Comparison of ENCODE assay signal across 8 mouse cellular contexts in genomic region chr16:5012036-5013005, GRCm38 (mm10). TPM values are rescaled to one million over a fixed set of nuclear protein-coding genes. Genes with fewer than 3 reads are reported as not detected.
DNase-seq lines count a peak whose midpoint lies in the region; ATAC-seq and TF ChIP-seq lines count a peak whose summit lies in the region.

No protein-coding gene starts in this region.

- H3K27ac ChIP-seq in lung, embryonic 15.5 days = no peak overlapping the region
- H3K27ac ChIP-seq in cerebellum, adult 2 months (ENCODE audit: insufficient read depth, low read length) = peak overlapping the region; percentile 16; the same call in 1 of the 2 replicates
- H3K27ac ChIP-seq in hindbrain, embryonic 11.5 days (ENCODE audit: low read depth, low read length) = no peak overlapping the region
- no peak overlapping the region for H3K27ac ChIP-seq in limb, embryonic 15.5 days

- peaks cover 32% of the 10 kb centered on the region for H3K36me3 ChIP-seq in lung, embryonic 15.5 days
- H3K36me3 ChIP-seq in hindbrain, embryonic 11.5 days (ENCODE audit: control insufficient read depth, insufficient read depth, low read length) = peaks cover 2% of the 10 kb centered on the region; the same call in 1 of the 2 replicates
- peaks cover 32% of the 10 kb centered on the region for H3K36me3 ChIP-seq in limb, embryonic 15.5 days
- H3K36me3 ChIP-seq in splenic B cell, adult 2 months (ENCODE audit: control insufficient read depth, insufficient read depth, low read length, poor library complexity, severe bottlenecking) = peaks cover 1% of the 10 kb centered on the region

- H3K9ac ChIP-seq in lung, embryonic 15.5 days = peak overlapping the region; percentile 64
- peak overlapping the region; percentile 74 for H3K9ac ChIP-seq in hindbrain, embryonic 11.5 days (ENCODE audit: low read depth, low read length)
- H3K9ac ChIP-seq in limb, embryonic 15.5 days = peak overlapping the region; percentile 59; the same call in 1 of the 2 replicates

- H3K9me3 ChIP-seq in lung, embryonic 15.5 days = no peaks in the 10 kb centered on the region
- H3K9me3 ChIP-seq in hindbrain, embryonic 11.5 days (ENCODE audit: control insufficient read depth, low read length) = no peaks in the 10 kb centered on the region
- H3K9me3 ChIP-seq in limb, embryonic 15.5 days = no peaks in the 10 kb centered on the region

- DNase-seq in lung, postnatal 14 days = no peak
- peak; percentile 36 to 49 for DNase-seq in cerebellum, adult 2 months
- no peak for DNase-seq in hindbrain, embryonic 11.5 days (ENCODE audit: low spot score)
- DNase-seq in splenic B cell, adult 2 months (ENCODE audit: low read depth, low spot score) = peak; percentile 13
- no peak for DNase-seq in thymus, postnatal 4 days
- DNase-seq in left cerebral cortex, postnatal 25 days (ENCODE audit: low spot score in 2 of 2) = no peak

- intact Hi-C loops in left cerebral cortex, postnatal 25 days (cut with DNase I) = loop anchor here (2.0 kb wide), 2 partner anchors 36 to 48 kb away; partner anchors contain the start of gene Anks3

- no peaks in the 10 kb centered on the region for H3K27me3 ChIP-seq in lung, embryonic 15.5 days
- no peaks in the 10 kb centered on the region for H3K27me3 ChIP-seq in cerebellum, adult 2 months (ENCODE audit: control insufficient read depth, insufficient read depth, low read length)
- no peaks in the 10 kb centered on the region for H3K27me3 ChIP-seq in hindbrain, embryonic 11.5 days (ENCODE audit: control insufficient read depth, insufficient read depth, low read length)
- H3K27me3 ChIP-seq in limb, embryonic 15.5 days = no peaks in the 10 kb centered on the region
- H3K27me3 ChIP-seq in splenic B cell, adult 2 months (ENCODE audit: control insufficient read depth, insufficient read depth, low read length, poor library complexity, severe bottlenecking) = no peaks in the 10 kb centered on the region

- H3K4me2 ChIP-seq in lung, embryonic 15.5 days = peak overlapping the region; percentile 85
- peak overlapping the region; percentile 60 for H3K4me2 ChIP-seq in hindbrain, embryonic 11.5 days (replicated peaks; ENCODE audit: low read depth, low read length)
- H3K4me2 ChIP-seq in limb, embryonic 15.5 days = peak overlapping the region; percentile 89

- peaks cover 9% of the 10 kb centered on the region for H3K4me1 ChIP-seq in lung, embryonic 15.5 days
- H3K4me1 ChIP-seq in cerebellum, adult 2 months (ENCODE audit: control insufficient read depth, insufficient read depth, low read length) = peaks cover 16% of the 10 kb centered on the region
- H3K4me1 ChIP-seq in hindbrain, embryonic 11.5 days (replicated peaks; ENCODE audit: control insufficient read depth, insufficient read depth, low read length) = no peaks in the 10 kb centered on the region; the same call in 1 of the 2 replicates
- H3K4me1 ChIP-seq in limb, embryonic 15.5 days = peaks cover 8% of the 10 kb centered on the region

- no peak for ATAC-seq in lung, embryonic 15.5 days (ENCODE audit: borderline replicate concordance, extremely low read depth, low FRiP score, low TSS enrichment)
- no peak for ATAC-seq in hindbrain, embryonic 11.5 days (ENCODE audit: low FRiP score)
- ATAC-seq in limb, embryonic 15.5 days (ENCODE audit: insufficient number of reproducible peaks, low FRiP score, low TSS enrichment, low read depth) = no peak

- peak overlapping the region; percentile 82 for H3K4me3 ChIP-seq in lung, embryonic 15.5 days
- H3K4me3 ChIP-seq in cerebellum, adult 2 months (replicated peaks; ENCODE audit: insufficient read depth, low read depth, low read length) = peak overlapping the region; percentile 79
- H3K4me3 ChIP-seq in hindbrain, embryonic 11.5 days (ENCODE audit: low read depth, low read length) = peak overlapping the region; percentile 66
- H3K4me3 ChIP-seq in limb, embryonic 15.5 days = peak overlapping the region; percentile 74

- no peak for TF ChIP-seq POLR2A in cerebellum, adult 2 months (IDR thresholded peaks at IDR 0.05; ENCODE audit: borderline replicate concordance, insufficient read depth, low read length)

- WGBS in lung, embryonic 15.5 days = 41% methylated on average over 13 of the region's 13 CpGs
- WGBS in cerebellum, adult 2 months = 18% methylated on average over 13 of the region's 13 CpGs
- 57% methylated on average over 13 of the region's 13 CpGs for WGBS in hindbrain, embryonic 11.5 days
- WGBS in limb, embryonic 15.5 days = 45% methylated on average over 13 of the region's 13 CpGs

- no peak for TF ChIP-seq CTCF in cerebellum, adult 2 months (IDR thresholded peaks at IDR 0.05; ENCODE audit: borderline replicate concordance, insufficient read depth, low read depth, low read length)

RNA-seq across cellular contexts. Expression of gene Rogdi, which starts 1.0 kb away (rescaled TPM):
- polyA plus RNA-seq in lung, embryonic 15.5 days (2015; fragmentation: Nextera tagmentation; extraction: Ambion mirVana) = 53.5 and 60.3 TPM in 2 replicates
- polyA plus RNA-seq in cerebellum, adult 2 months (2012; rRNA removed) = 274 and 294 TPM in 2 replicates
- polyA plus RNA-seq in hindbrain, embryonic 11.5 days (2014; fragmentation: Nextera tagmentation; extraction: Ambion mirVana) = 74.1 and 84.9 TPM in 2 replicates
- 45.0 and 51.9 TPM in 2 replicates for polyA plus RNA-seq in limb, embryonic 15.5 days (2015; fragmentation: Nextera tagmentation; extraction: Ambion mirVana)
- 100 to 1,000 TPM; 195 to 210 TPM for total RNA-seq in left cerebral cortex, postnatal 25 days (2021)

RNA-seq across cellular contexts. Expression of gene Smim22, which starts 5.2 kb away (rescaled TPM):
- polyA plus RNA-seq in lung, embryonic 15.5 days (2015; fragmentation: Nextera tagmentation; extraction: Ambion mirVana) = 30.2 and 33.8 TPM in 2 replicates
- 1.00 and 2.5 TPM in 2 replicates for polyA plus RNA-seq in cerebellum, adult 2 months (2012; rRNA removed)
- 3.5 and 4.5 TPM in 2 replicates for polyA plus RNA-seq in hindbrain, embryonic 11.5 days (2014; fragmentation: Nextera tagmentation; extraction: Ambion mirVana)
- 5.3 and 5.8 TPM in 2 replicates for polyA plus RNA-seq in limb, embryonic 15.5 days (2015; fragmentation: Nextera tagmentation; extraction: Ambion mirVana)
- not detected for total RNA-seq in left cerebral cortex, postnatal 25 days (2021)

RNA-seq across cellular contexts. Expression of gene Sept12, which starts 14.7 kb away (rescaled TPM):
- 0.31 TPM in 1 of 2 replicates, not detected in the other for polyA plus RNA-seq in lung, embryonic 15.5 days (2015; fragmentation: Nextera tagmentation; extraction: Ambion mirVana)
- not detected in 2 replicates for polyA plus RNA-seq in cerebellum, adult 2 months (2012; rRNA removed)
- polyA plus RNA-seq in hindbrain, embryonic 11.5 days (2014; fragmentation: Nextera tagmentation; extraction: Ambion mirVana) = not detected in 2 replicates
- polyA plus RNA-seq in limb, embryonic 15.5 days (2015; fragmentation: Nextera tagmentation; extraction: Ambion mirVana) = not detected in 2 replicates
- total RNA-seq in left cerebral cortex, postnatal 25 days (2021) = not detected

RNA-seq across cellular contexts. Expression of gene Glyr1, which starts 37.3 kb away (rescaled TPM):
- polyA plus RNA-seq in lung, embryonic 15.5 days (2015; fragmentation: Nextera tagmentation; extraction: Ambion mirVana) = 149 and 153 TPM in 2 replicates
- polyA plus RNA-seq in cerebellum, adult 2 months (2012; rRNA removed) = 139 and 146 TPM in 2 replicates
- 112 and 168 TPM in 2 replicates for polyA plus RNA-seq in hindbrain, embryonic 11.5 days (2014; fragmentation: Nextera tagmentation; extraction: Ambion mirVana)
- polyA plus RNA-seq in limb, embryonic 15.5 days (2015; fragmentation: Nextera tagmentation; extraction: Ambion mirVana) = 127 and 132 TPM in 2 replicates
- 100 to 1,000 TPM; 145 to 151 TPM for total RNA-seq in left cerebral cortex, postnatal 25 days (2021)

RNA-seq across cellular contexts. Expression of gene Ubn1, which starts 37.5 kb away (rescaled TPM):
- polyA plus RNA-seq in lung, embryonic 15.5 days (2015; fragmentation: Nextera tagmentation; extraction: Ambion mirVana) = 19.8 and 21.4 TPM in 2 replicates
- 28.1 and 30.2 TPM in 2 replicates for polyA plus RNA-seq in cerebellum, adult 2 months (2012; rRNA removed)
- 23.4 and 25.1 TPM in 2 replicates for polyA plus RNA-seq in hindbrain, embryonic 11.5 days (2014; fragmentation: Nextera tagmentation; extraction: Ambion mirVana)
- polyA plus RNA-seq in limb, embryonic 15.5 days (2015; fragmentation: Nextera tagmentation; extraction: Ambion mirVana) = 16.9 and 19.6 TPM in 2 replicates
- 10 to 100 TPM; 43.3 to 48.2 TPM for total RNA-seq in left cerebral cortex, postnatal 25 days (2021)

Comparison
In these comparisons a context has a peak if more than half of its experiments do, and no peak if none do; other contexts are left out.
1. DNase-seq: peak in cerebellum, adult 2 months (2 of 2) and splenic B cell, adult 2 months (single experiment); none in lung, postnatal 14 days (single experiment), hindbrain, embryonic 11.5 days (single experiment), thymus, postnatal 4 days (single experiment) and left cerebral cortex, postnatal 25 days (0 of 2).
2. Peak in every context shown above with its lines, with median percentiles within 50 percentile points of each other: H3K4me2 ChIP-seq, H3K4me3 ChIP-seq and H3K9ac ChIP-seq.